Mouse (Mus musculus) thymus, adult 2 months (tissue): ENCODE results near the gene Alg13. TPM values are rescaled to one million over a fixed set of nuclear protein-coding genes. Genes with fewer than 3 reads are reported as not detected.

Source experiments
- DNase-seq: peaks from one replicate; pipeline ENCODE4 v3.0.0; 2021
- H3K27ac ChIP-seq: fragments of 200-500 bp; 2 replicates; pipeline ENCODE4 v1.5.1; 2012; ENCODE audit warnings: low read length, control low read depth; ENCODE audit not compliant: control insufficient read depth, insufficient read depth
- H3K27me3 ChIP-seq: fragments of 200-500 bp; 2 replicates; pipeline ENCODE4 v1.6.1; 2012; ENCODE audit warnings: mild to moderate bottlenecking, low read length, moderate library complexity, mixed read lengths; ENCODE audit not compliant: control insufficient read depth, insufficient read depth
- H3K36me3 ChIP-seq: fragments of 200-500 bp; 2 replicates; pipeline ENCODE4 v1.6.1; 2012; ENCODE audit warnings: mild to moderate bottlenecking, low read length, moderate library complexity; ENCODE audit not compliant: control insufficient read depth, insufficient read depth
- H3K4me1 ChIP-seq: fragments of 200-500 bp; replicated peaks from 2 replicates; pipeline ENCODE4 v1.6.1; 2012; ENCODE audit warnings: low read length; ENCODE audit not compliant: control insufficient read depth, insufficient read depth
- H3K4me3 ChIP-seq: fragments of 200-500 bp; 2 replicates; pipeline ENCODE4 v1.5.1; 2012; ENCODE audit warnings: mild to moderate bottlenecking, low read length, control low read depth, moderate library complexity; ENCODE audit not compliant: control insufficient read depth, insufficient read depth
- CTCF ChIP-seq: fragments of 200-500 bp; IDR thresholded peaks from 2 replicates; pipeline ENCODE4 v1.5.1; 2012; ENCODE audit warnings: mild to moderate bottlenecking, control low read depth, low read length, moderate library complexity, borderline replicate concordance; ENCODE audit not compliant: control insufficient read depth, poor library complexity, insufficient read depth; ENCODE audit errors: extremely low read depth
- POLR2A ChIP-seq: fragments of 200-500 bp; IDR thresholded peaks from 2 replicates; pipeline ENCODE4 v1.6.1; 2012; ENCODE audit warnings: mild to moderate bottlenecking, low read length, control low read depth, moderate library complexity; ENCODE audit not compliant: control insufficient read depth, poor library complexity, insufficient read depth; ENCODE audit errors: extremely low read depth
- WGBS: fragments of 180-500 bp; shearing (Covaris S2); methylation state at CpG from one replicate; pipeline ENCODE4 v1.1.7; 2018; 5-methylcytosine and 5-hydroxymethylcytosine counted together
- polyA plus RNA-seq: library from polyadenylated mRNA; depleted of rRNA; stranded (reverse); fragments of >200 nt; gene quantifications from 2 replicates; pipeline ENCODE4 v1.2.3, GENCODE M21; 2012

Gene Alg13
- polyA plus RNA-seq, 1 experiment = 13.4 TPM

- 86% methylated on average over 5 of the region's 5 CpGs for WGBS
- H3K36me3 ChIP-seq = no peaks in the 10 kb centered on the region
Measured at GRCm38 (mm10) chrX:144316004-144316403, 1.6 kb upstream of the Alg13 start.

GRCm38 (mm10) chrX:144318164-144318979 is 768 bp downstream of the Alg13 start:
- H3K27ac ChIP-seq = no peak overlapping the region
- peak; percentile 23 for DNase-seq
- H3K4me1 ChIP-seq = peaks cover 6% of the 10 kb centered on the region; the same call in 1 of the 2 replicates
- TF ChIP-seq POLR2A = no peak
- TF ChIP-seq CTCF = no peak
- peak overlapping the region; percentile 98 for H3K4me3 ChIP-seq
- no peaks in the 10 kb centered on the region for H3K27me3 ChIP-seq
- H3K36me3 ChIP-seq = no peaks in the 10 kb centered on the region
- under 1% methylated on average over 51 of the region's 53 CpGs for WGBS

More at GRCm38 (mm10) chrX:144316004-144316403, 1.6 kb upstream of the Alg13 start:
- Histone ChIP-seq H3K27ac (no peak overlapping the region), H3K4me1 (peaks cover 6% of the 10 kb centered on the region; the same call in 1 of the 2 replicates), H3K4me3 (no peak overlapping the region), H3K27me3 (no peaks in the 10 kb centered on the region)
- TF ChIP-seq CTCF (no peak), POLR2A (no peak)
- DNase-seq = no peak

- no peaks in the 10 kb centered on the region for H3K36me3 ChIP-seq
- 34% methylated on average over 9 of the region's 9 CpGs for WGBS
Measured at GRCm38 (mm10) chrX:144319366-144319765, 1.8 kb downstream of the Alg13 start.

GRCm38 (mm10) chrX:144325375-144325774 is 7.8 kb downstream of the Alg13 start:
- Histone ChIP-seq H3K36me3 (no peaks in the 10 kb centered on the region), H3K27ac (no peak overlapping the region), H3K4me1 (no peaks in the 10 kb centered on the region), H3K27me3 (no peaks in the 10 kb centered on the region), H3K4me3 (no peak overlapping the region)
- DNase-seq = no peak
- no peak for TF ChIP-seq POLR2A
- TF ChIP-seq CTCF = no peak

More at GRCm38 (mm10) chrX:144319366-144319765, 1.8 kb downstream of the Alg13 start:
- no peaks in the 10 kb centered on the region for H3K27me3 ChIP-seq
- no peak overlapping the region for H3K27ac ChIP-seq
- no peak for DNase-seq
- no peak overlapping the region for H3K4me3 ChIP-seq
- TF ChIP-seq CTCF (no peak), POLR2A (no peak)
- peaks cover 6% of the 10 kb centered on the region; the same call in 1 of the 2 replicates for H3K4me1 ChIP-seq

- WGBS = 92% methylated on average over 8 of the region's 8 CpGs
- no peak overlapping the region for H3K4me3 ChIP-seq
- no peak for DNase-seq
Measured at GRCm38 (mm10) chrX:144335332-144336015, 17.9 kb downstream of the Alg13 start.

GRCm38 (mm10) chrX:144337938-144338337 is 20.3 kb downstream of the Alg13 start:
- DNase-seq = no peak
- Histone ChIP-seq H3K27me3 (no peaks in the 10 kb centered on the region), H3K27ac (no peak overlapping the region), H3K4me1 (no peaks in the 10 kb centered on the region), H3K36me3 (no peaks in the 10 kb centered on the region), H3K4me3 (no peak overlapping the region)
- no peak for TF ChIP-seq POLR2A
- no peak for TF ChIP-seq CTCF

More at GRCm38 (mm10) chrX:144335332-144336015, 17.9 kb downstream of the Alg13 start:
- Histone ChIP-seq H3K36me3 (no peaks in the 10 kb centered on the region), H3K27me3 (no peaks in the 10 kb centered on the region), H3K27ac (no peak overlapping the region), H3K4me1 (no peaks in the 10 kb centered on the region)
- no peak for TF ChIP-seq POLR2A
- no peak for TF ChIP-seq CTCF
